Mouse (Mus musculus) hematopoietic stem cell, adult 5-6 weeks (primary cell): ENCODE results near the gene Micall2. TPM values are rescaled to one million over a fixed set of nuclear protein-coding genes. Genes with fewer than 3 reads are reported as not detected.

Source experiments
- ATAC-seq, 2 experiments: fragments of 125-278 bp in 1 of 2; replicated peaks in 1 of 2; 2 replicates each; pipeline ENCODE4 v1.8.0; 2016 to 2017; ENCODE audit warnings: inconsistent platforms in 2 of 2, mild to moderate bottlenecking in 2 of 2, moderate number of reproducible peaks in 2 of 2, low read depth in 1 of 2, moderate TSS enrichment in 1 of 2; ENCODE audit not compliant: low FRiP score in 2 of 2, poor library complexity in 2 of 2, severe bottlenecking in 2 of 2, insufficient read depth in 1 of 2, low TSS enrichment in 1 of 2
- total RNA-seq: library from RNA; stranded (forward); fragments of 172-1452, 232-1000 nt; gene quantifications from 2 replicates; pipeline ENCODE4 v1.2.3, GENCODE M21; 2017

Gene Micall2
- total RNA-seq, 1 experiment from 2014 or later, result 7.2 TPM

DNA sequence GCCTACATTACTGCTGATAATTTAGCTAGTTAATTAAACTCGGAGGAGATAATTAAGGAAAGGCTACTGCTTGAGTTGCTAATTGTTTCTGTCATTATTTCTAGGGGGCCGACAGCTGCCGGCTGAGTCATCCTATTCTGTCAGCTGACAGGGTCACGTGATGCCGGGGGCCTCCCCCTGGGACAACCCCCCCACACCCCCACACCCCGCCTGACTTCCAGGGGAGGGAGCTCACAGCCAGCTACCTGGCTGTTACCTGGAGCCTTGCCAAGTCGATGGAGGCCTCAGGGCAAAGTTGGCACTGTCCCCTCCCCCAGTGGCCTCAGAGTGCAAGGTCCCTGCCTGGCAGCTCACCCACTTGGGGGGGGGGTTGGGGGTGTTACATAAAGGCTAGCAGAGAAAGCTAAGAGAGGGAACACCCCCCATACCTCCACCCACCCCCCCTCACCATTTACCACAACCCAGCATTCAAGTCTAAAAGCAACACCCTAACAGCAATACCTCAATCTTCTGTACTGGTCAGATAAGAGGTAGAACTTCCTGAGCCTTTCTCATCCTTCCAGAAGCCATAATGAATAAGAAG lies 41.1 kb downstream of the Micall2 start:
- peak; percentile 30 to 61; a peak in 2 of 4 replicates for ATAC-seq

DNA sequence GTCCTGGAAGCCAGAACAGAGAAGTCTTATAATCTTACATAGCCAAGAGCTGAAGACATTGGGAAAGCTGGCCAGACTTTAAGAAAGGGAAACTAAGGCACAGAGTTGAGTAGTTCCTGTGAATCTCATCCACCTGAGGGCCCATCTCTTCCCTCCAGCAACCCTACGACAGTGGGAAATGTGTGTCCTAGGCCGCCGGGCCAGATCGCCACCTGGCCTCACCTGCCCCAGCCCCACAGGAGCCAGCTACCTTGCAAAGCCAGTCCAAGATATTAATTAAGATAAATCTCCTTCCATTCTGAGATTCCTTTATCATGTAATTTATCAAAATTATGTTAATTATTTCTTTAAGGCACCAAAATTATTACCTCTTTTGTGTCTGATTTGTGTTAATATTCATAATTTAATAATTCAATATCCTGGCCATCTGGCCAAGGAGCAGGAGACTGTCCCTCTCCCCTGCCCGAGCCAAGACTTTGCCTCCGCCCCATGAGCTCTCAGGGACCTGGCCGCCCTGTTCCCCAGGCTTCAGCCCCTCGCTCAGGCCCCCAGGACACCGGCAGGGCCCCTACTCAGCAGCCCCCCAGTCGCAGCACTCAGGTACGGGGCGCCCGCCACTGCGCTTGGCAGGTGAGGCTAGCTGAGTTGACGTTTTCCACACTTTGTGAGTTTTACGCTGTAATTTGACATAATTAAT lies 41.7 kb downstream of the Micall2 start:
- no peak for ATAC-seq

DNA sequence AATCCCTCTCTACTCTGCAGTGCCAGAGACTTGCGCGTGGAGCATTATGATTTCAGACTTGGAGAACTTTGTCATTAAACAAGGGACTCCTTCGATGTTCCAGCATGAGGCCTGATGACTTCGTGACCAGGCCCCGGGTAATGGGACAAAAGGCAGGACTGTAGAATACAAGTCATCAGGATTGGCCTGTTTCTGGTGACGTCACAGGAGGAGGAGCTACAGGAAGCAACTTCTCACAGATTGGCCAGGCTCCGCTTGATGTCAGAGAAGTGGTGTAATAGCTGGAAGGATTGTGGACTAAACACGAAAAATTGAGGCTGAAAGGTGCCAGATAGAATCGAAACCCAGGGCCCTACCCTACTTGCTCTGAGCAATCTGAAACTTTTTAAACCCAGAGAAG lies 45.3 kb downstream of the Micall2 start:
- ATAC-seq, result no peak

DNA sequence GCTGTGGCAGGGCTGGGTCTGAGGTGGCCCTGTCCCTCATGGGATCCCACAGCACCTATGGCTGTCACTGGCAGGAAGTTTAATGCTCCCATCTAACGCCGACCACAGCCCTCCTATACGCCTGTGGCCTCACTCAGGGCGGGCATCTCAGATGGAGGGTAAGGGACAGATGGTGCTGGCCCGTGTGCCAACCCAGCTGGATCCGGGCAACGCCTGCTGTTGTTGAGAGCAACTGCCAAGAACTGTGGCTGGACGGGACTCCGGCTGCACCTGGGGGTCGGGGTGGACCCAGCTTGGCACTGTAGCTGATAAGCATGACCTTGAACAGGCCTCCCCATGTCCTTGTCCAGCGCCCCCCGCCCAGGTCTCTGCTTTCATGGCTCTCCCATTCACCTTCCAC lies 47.8 kb downstream of the Micall2 start:
- ATAC-seq, result no peak

DNA sequence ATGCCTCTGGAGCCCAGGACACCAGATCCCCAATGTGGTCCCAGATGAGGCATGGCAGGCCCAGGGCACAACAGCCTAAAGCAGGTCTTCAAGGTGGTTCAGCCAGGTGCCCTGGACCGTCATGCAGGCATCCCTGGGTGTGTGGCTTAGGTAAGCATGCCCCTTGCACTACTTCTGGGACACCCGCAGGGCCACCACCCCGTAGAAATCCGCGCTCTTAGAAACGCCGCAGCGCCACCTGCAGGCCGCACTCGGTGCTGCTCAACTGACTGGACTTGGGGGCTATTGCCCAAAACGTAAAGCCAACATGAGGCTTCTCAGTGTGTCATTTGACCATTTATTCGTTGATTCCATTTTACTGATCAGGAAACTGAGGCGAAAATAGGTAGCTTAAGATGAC lies 48.5 kb downstream of the Micall2 start:
- peak in 1 of 2 experiments; percentile 22; a peak in 2 of 4 replicates for ATAC-seq

DNA sequence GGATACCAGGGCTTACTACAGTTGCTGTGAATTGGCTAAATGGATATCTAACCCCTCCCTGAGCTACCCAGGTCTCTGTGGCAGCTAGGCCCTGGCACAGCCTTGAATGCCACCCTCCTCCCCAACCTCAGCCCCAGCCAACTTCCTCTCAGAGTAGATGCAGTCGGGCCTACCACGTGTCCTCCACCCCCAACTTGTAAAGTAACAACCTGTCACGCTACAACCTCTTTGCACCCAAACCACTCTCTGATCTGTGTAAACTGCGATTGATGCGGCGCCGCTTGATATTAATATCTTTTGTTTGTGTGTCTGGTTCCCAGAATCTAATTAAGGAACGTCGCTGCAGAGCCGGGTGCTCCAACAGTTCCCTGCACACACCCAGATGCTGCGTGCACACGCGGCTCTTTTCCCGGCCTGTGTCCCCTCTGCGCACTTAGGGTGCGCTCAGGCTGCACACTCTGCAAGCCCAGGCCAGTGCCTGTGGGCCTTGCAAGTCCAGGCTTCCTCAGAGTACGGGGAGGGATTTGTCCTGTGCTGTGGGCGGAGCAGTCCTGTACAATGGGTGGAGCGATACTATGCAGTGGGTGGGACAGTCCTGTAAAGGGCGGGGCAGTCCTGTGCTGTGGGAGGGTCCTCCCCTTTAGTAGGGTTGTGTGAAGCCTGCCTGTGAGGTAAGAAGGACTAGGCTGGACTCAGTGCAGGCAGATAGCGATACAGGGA lies 49.4 kb downstream of the Micall2 start:
- ATAC-seq, result peak; percentile 72 to 78

- ATAC-seq, result no peak
Observed at GRCm38 (mm10) chr5:139683228-139683627, 52.9 kb downstream of the Micall2 start.

DNA sequence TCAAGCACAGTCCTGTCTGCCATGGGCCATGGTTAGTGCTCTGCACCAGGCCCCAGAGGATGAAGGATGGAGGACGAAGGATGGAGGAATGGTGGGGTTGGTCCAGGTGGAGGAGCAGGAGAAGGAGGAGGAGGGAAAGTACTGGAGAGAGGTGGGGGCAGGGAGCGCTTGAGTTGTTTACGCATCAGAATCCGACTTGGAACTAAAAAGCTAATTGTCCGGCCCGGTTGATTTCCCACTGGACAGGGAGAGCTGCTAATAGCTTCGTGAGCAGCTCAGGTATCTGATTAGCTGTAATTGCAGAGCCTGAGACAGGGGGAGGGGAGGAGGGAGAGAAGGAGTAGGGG lies 53.5 kb downstream of the Micall2 start:
- ATAC-seq, result no peak

- no peak for ATAC-seq
Observed at GRCm38 (mm10) chr5:139681832-139682630, 54.1 kb downstream of the Micall2 start.

DNA sequence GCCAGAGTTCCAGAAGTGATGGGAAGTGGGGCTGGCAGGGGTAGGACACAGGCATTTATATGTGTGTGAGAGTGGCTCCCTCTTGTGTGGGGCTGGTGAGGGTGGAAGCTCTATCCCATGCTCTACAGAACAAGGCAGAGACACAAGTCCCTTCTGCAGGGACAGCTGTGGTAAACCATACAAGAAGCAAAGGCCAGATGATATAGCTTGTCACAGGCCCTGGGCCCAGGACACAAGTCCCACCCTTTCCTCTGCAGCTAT lies 60.5 kb downstream of the Micall2 start:
- no peak for ATAC-seq

GRCm38 (mm10) chr5:139674940-139675706 lies 61.0 kb downstream of the Micall2 start:
- ATAC-seq, result no peak

DNA sequence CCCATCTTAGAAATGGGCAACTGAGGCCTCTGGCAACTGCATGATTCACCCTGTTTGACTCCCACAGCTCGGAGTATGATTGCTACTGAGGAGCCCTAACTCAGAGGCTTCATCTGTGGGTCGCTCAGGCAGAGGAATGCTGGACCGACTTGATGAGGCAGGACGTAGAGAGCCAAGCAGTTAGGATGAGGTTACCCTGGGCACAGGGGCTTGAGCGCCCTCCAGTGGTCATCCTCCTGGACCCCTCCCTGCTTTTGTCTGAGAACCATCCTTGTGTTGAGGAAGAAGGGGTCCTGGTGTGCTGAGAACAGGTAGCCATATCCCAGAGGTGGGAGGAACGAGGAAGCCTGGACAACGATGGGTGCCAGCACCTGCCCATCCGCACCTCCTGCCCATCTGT lies 66.8 kb downstream of the Micall2 start:
- no peak for ATAC-seq

DNA sequence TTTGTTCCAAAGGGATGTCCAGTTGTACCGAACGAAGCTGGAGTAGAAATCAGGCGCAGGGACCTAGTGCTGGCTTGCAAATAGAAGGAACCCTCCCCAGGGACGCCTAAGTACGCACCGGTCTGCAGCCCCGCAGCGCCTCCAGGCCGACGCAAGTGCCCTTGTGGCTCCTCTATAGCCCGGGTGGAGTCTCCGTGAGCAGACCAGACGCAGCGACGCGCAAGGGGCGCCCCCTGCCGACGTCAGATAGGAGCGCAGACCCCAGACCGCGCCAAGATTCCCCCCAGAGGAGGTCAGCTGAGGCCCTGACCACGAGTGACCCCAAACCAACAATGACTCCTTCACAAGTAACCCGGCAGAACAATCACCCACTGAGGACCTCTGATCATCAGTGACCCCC lies 67.6 kb downstream of the Micall2 start:
- ATAC-seq, result peak; percentile 58 to 74

DNA sequence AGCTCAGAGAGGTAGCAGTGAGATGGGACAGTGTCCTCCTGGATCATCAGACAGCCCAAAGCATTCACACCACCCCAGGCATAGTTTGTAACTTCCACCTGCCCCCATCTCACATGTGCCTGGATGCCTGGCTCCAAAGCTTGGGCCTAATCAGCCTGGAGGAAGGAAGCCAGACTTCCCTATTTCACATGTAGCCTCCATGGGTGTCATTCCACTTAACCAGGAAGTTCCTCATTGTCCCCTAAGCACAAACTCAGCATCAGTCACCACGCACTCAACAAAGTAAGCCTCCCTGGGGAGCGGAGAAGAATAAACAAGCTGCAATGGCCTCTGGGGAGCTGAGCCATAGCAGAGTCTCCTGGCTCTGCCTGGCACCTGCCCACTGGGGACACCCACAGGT lies 69.6 kb downstream of the Micall2 start:
- peak; percentile 44 to 52; a peak in 3 of 4 replicates for ATAC-seq

DNA sequence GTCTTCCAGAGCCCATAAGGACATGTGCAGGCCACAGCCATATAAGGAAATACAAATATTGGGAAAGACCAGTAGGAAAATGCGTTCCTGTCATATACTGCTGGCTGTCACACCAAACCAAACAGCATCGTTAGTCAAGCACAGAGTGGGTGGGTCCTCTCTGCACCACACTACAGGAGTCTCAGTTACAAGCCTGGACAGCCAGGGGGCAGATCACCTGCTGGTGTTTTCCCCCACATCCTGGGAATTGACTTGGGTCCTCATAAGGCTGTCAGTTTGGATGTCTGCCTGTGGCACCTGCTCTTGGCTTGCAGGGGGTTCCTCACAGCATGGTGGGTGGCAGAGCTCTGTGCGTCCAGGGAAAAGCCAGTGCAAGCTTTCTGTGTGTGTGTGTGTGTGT lies 70.8 kb downstream of the Micall2 start:
- no peak for ATAC-seq

- no peak for ATAC-seq
Observed at GRCm38 (mm10) chr5:139661713-139662112, 74.4 kb downstream of the Micall2 start.

GRCm38 (mm10) chr5:139659307-139659706 lies 76.8 kb downstream of the Micall2 start:
- ATAC-seq, result peak; percentile 12 to 36; a peak in 1 of 4 replicates
